Mouse (Mus musculus): Measurements from ENCODE around the gene Cdc14b. TPM values are rescaled to one million over a fixed set of nuclear protein-coding genes. Genes with fewer than 3 reads are reported as not detected.

Cdc14b gene
- total and polyA plus RNA-seq, 2 experiments, result 7.6 to 31.7 TPM

DNA sequence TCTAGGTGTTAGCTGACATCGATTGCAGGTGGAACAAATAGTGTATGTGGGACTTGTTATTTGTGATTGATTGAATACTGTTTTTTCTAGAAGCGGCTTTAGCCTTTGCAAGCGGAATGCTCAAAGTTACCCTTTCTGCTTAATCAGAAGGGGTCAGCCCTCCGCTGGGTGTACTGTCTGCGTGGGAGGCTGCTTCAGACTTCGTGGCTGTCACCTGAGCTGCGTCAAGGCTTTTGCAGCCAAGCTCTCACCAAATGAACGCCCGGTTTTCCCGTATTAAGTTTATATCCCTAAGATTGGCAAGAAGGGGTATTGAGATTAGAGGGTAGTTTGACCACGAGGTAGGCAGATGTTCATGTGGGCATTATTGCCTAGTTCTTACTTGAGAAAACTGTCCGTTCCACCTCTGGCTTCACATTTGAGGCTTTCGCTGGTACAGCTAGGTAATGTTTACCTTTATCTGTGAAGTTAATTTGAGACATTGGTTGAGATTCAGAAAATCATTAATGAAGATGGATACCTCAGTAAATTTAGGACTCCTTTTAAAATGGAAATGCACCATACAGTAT is 111.9 kb downstream of the Cdc14b start:
- DNase-seq (ENCODE audit: extremely low read depth, low read depth, low spot score), result peak; percentile 50
- Histone ChIP-seq H3K27ac (replicated peaks; ENCODE audit: insufficient read depth, low read depth, low read length) (peak overlapping the region; percentile 1; the same call in 1 of the 2 replicates), H3K4me3 (ENCODE audit: insufficient read depth, low read depth, low read length) (peak overlapping the region; percentile 86; the same call in 1 of the 2 replicates), H3K79me2 (ENCODE audit: control insufficient read depth, insufficient read depth, low read length) (peaks cover 13% of the 10 kb centered on the region; the same call in 1 of the 2 replicates), H3K4me1 (ENCODE audit: control insufficient read depth, insufficient read depth, low read length) (peaks cover 8% of the 10 kb centered on the region), H3K36me3 (ENCODE audit: control insufficient read depth, insufficient read depth, low read length) (peaks cover 2% of the 10 kb centered on the region), H3K9ac (ENCODE audit: low read depth, low read length) (peak overlapping the region; percentile 92), H3K27me3 (ENCODE audit: control insufficient read depth, insufficient read depth, low read length) (no peaks in the 10 kb centered on the region)
- no peak for TF ChIP-seq POLR2A (IDR thresholded peaks at IDR 0.05; ENCODE audit: extremely low read depth, insufficient read depth, low read length)
- no peak for TF ChIP-seq CTCF (IDR thresholded peaks at IDR 0.05; ENCODE audit: low read depth, low read length)
- 26% methylated on average over 13 of the region's 13 CpGs for WGBS

DNA sequence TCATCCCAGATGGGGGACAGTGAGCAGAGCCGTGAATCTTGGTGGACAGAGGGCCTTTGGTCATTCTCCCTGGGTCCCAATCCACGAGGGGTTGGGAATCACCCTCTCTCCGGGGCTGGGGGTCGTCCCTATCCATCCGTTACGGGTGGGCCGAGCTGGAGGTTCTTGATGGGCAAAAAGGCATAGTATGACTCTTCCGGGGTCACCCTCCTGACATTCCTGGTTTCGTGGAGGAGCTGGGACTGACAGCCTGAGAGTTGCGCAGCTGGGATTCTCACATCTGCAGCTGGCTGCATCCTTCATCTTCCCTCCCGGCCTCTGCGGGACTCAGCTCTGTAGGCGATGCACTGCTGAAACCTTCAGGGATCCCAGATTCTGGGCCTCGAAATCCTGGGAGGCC is 112.5 kb downstream of the Cdc14b start:
- peaks cover 2% of the 10 kb centered on the region for H3K36me3 ChIP-seq (ENCODE audit: control insufficient read depth, insufficient read depth, low read length)
- DNase-seq (ENCODE audit: extremely low read depth, low read depth, low spot score), result no peak
- WGBS, result 8% methylated on average over 14 of the region's 14 CpGs
- H3K27ac ChIP-seq (replicated peaks; ENCODE audit: insufficient read depth, low read depth, low read length), result peak overlapping the region; percentile 68; the same call in 1 of the 2 replicates
- peak overlapping the region; percentile 92 for H3K9ac ChIP-seq (ENCODE audit: low read depth, low read length)
- H3K79me2 ChIP-seq (ENCODE audit: control insufficient read depth, insufficient read depth, low read length), result peaks cover 13% of the 10 kb centered on the region; the same call in 1 of the 2 replicates
- H3K4me3 ChIP-seq (ENCODE audit: insufficient read depth, low read depth, low read length), result peak overlapping the region; percentile 86
- no peaks in the 10 kb centered on the region for H3K27me3 ChIP-seq (ENCODE audit: control insufficient read depth, insufficient read depth, low read length)
- TF ChIP-seq CTCF (IDR thresholded peaks at IDR 0.05; ENCODE audit: low read depth, low read length) (no peak), POLR2A (IDR thresholded peaks at IDR 0.05; ENCODE audit: extremely low read depth, insufficient read depth, low read length) (no peak)
- H3K4me1 ChIP-seq (ENCODE audit: control insufficient read depth, insufficient read depth, low read length), result peaks cover 8% of the 10 kb centered on the region

DNA sequence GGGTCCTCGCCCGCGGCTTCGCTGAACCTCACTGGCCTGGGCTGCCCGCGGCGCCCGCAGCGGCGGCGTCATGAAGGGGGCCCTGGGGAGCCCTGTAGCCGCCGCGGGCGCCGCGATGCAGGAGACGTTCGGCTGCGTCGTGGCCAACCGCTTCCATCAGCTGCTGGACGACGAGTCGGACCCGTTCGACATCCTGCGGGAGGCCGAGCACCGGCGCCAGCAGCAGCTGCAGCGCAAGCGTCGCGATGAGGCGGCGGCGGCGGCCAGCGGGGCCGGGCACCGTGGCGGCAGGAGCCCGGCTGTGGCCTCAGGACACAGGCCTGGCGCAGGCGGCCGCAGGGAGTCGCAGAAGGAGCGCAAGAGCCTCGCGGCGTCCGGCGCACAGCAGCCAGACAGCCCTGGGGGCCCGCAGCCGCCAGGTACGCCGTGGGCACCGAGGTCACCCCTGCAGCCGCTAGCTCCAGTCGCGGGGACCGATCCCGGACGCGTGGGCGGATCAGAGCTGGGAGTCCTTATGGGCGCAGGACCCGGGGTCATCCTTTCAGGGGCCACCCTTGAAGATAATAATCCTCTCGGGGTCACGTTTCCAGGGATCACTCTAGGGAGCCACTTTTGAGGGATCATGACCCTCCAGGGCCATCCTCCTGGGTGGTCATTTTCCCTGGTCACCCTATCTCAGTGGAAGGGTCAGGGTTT is 113.0 kb downstream of the Cdc14b start:
- H3K27ac ChIP-seq (replicated peaks; ENCODE audit: insufficient read depth, low read depth, low read length), result peak overlapping the region; percentile 68

DNA sequence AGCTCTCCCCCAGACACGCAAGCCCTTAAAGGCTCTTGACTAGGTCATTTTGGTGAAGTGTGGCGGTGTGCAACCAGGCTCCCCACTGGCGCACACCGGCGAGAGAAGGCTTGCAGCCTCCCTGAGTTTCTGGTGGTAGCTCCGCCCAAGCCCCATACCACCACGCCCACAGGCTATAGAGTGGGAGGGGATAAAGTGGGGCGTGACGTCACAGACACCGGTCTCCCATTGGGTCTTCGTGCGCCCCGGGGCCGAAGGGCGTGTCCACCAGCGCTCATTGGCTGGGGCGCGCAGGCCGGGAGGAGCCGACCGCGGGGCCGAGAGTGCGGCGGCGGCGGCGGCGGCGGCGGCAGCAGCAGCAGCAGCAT is 113.6 kb downstream of the Cdc14b start, which contains the start of gene Habp4:
Gene Habp4, plus strand, starts transcription at position 277 of the 368 bp plus-strand sequence.
- 0% methylated on average over 31 of the region's 31 CpGs for WGBS
- H3K27me3 ChIP-seq (ENCODE audit: control insufficient read depth, insufficient read depth, low read length), result no peaks in the 10 kb centered on the region
- peak; percentile 88 for DNase-seq (ENCODE audit: extremely low read depth, low read depth, low spot score)
- H3K4me1 ChIP-seq (ENCODE audit: control insufficient read depth, insufficient read depth, low read length), result peaks cover 8% of the 10 kb centered on the region
- no peaks in the 10 kb centered on the region for H3K36me3 ChIP-seq (ENCODE audit: control insufficient read depth, insufficient read depth, low read length)
- peaks cover 10% of the 10 kb centered on the region; the same call in 1 of the 2 replicates for H3K79me2 ChIP-seq (ENCODE audit: control insufficient read depth, insufficient read depth, low read length)
- TF ChIP-seq CTCF (IDR thresholded peaks at IDR 0.05; ENCODE audit: low read depth, low read length) (no peak), POLR2A (IDR thresholded peaks at IDR 0.05; ENCODE audit: extremely low read depth, insufficient read depth, low read length) (0 out of 2 replicates have a peak, but pooled peaks have one; percentile 55)
- peak within 1 kb of the TSS; percentile 92 for H3K9ac ChIP-seq (ENCODE audit: low read depth, low read length)
- peak within 1 kb of the TSS; percentile 86 for H3K4me3 ChIP-seq (ENCODE audit: insufficient read depth, low read depth, low read length)
- peak within 1 kb of the TSS; percentile 68 for H3K27ac ChIP-seq (replicated peaks; ENCODE audit: insufficient read depth, low read depth, low read length)

More for the DNA sequence above, 113.0 kb downstream of the Cdc14b start:
- no peaks in the 10 kb centered on the region for H3K27me3 ChIP-seq (ENCODE audit: control insufficient read depth, insufficient read depth, low read length)
- H3K9ac ChIP-seq (ENCODE audit: low read depth, low read length), result peak overlapping the region; percentile 92
- no peak for TF ChIP-seq CTCF (IDR thresholded peaks at IDR 0.05; ENCODE audit: low read depth, low read length)
- TF ChIP-seq POLR2A (IDR thresholded peaks at IDR 0.05; ENCODE audit: extremely low read depth, insufficient read depth, low read length), result peak; percentile 57; the same call in 1 of the 2 replicates
- peak overlapping the region; percentile 86 for H3K4me3 ChIP-seq (ENCODE audit: insufficient read depth, low read depth, low read length)
- H3K79me2 ChIP-seq (ENCODE audit: control insufficient read depth, insufficient read depth, low read length), result peaks cover 10% of the 10 kb centered on the region; the same call in 1 of the 2 replicates
- DNase-seq (ENCODE audit: extremely low read depth, low read depth, low spot score), result no peak
- H3K4me1 ChIP-seq (ENCODE audit: control insufficient read depth, insufficient read depth, low read length), result peaks cover 8% of the 10 kb centered on the region
- under 1% methylated on average over 71 of the region's 71 CpGs for WGBS
- no peaks in the 10 kb centered on the region for H3K36me3 ChIP-seq (ENCODE audit: control insufficient read depth, insufficient read depth, low read length)

GRCm38 (mm10) chr13:64156966-64157365 is 118.1 kb downstream of the Cdc14b start:
- H3K27ac ChIP-seq (replicated peaks; ENCODE audit: insufficient read depth, low read depth, low read length), result no peak overlapping the region
- 0 out of 2 replicates have a peak, but pooled peaks cover 1% of the 10 kb centered on the region for H3K4me1 ChIP-seq (ENCODE audit: control insufficient read depth, insufficient read depth, low read length)
- H3K27me3 ChIP-seq (ENCODE audit: control insufficient read depth, insufficient read depth, low read length), result no peaks in the 10 kb centered on the region
- H3K9ac ChIP-seq (ENCODE audit: low read depth, low read length), result no peak overlapping the region
- DNase-seq (ENCODE audit: extremely low read depth, low read depth, low spot score), result no peak
- H3K4me3 ChIP-seq (ENCODE audit: insufficient read depth, low read depth, low read length), result no peak overlapping the region
- H3K79me2 ChIP-seq (ENCODE audit: control insufficient read depth, insufficient read depth, low read length), result 0 out of 2 replicates have a peak, but pooled peaks cover 2% of the 10 kb centered on the region
- TF ChIP-seq CTCF (IDR thresholded peaks at IDR 0.05; ENCODE audit: low read depth, low read length), result no peak
- TF ChIP-seq POLR2A (IDR thresholded peaks at IDR 0.05; ENCODE audit: extremely low read depth, insufficient read depth, low read length), result no peak
- H3K36me3 ChIP-seq (ENCODE audit: control insufficient read depth, insufficient read depth, low read length), result no peaks in the 10 kb centered on the region

Data from liver, adult 2 months (tissue).